Mouse (Mus musculus) hindlimb bud, embryonic 11.5 days (tissue): ENCODE results near the gene Cldn7.

Experiments
- DNase-seq: peaks from one replicate; pipeline ENCODE4 v3.0.0-alpha.2; 2012; ENCODE audit warnings: low read depth, low spot score; ENCODE audit errors: extremely low spot score

Gene Cldn7

DNA sequence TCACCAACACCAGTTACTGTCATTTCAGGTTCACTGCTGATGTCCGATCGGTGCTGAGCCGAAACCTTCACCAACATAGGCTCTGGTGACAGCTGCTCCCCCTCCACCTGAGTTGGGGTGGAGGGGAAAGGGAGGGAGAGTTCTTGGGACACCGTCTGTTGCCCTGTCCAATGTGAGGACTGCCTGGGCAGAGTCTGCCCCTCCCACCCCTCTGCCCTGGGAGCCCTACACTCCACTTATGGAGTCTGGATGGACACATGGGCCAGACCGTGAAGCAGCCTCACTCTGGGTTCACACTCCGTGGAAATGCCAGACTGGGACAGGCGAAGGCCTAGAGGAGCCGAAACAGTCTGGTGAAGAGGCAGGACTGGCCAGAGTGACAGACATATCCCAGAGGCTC, 25.4 kb downstream of the Cldn7 start:
- DNase-seq = no peak

DNA sequence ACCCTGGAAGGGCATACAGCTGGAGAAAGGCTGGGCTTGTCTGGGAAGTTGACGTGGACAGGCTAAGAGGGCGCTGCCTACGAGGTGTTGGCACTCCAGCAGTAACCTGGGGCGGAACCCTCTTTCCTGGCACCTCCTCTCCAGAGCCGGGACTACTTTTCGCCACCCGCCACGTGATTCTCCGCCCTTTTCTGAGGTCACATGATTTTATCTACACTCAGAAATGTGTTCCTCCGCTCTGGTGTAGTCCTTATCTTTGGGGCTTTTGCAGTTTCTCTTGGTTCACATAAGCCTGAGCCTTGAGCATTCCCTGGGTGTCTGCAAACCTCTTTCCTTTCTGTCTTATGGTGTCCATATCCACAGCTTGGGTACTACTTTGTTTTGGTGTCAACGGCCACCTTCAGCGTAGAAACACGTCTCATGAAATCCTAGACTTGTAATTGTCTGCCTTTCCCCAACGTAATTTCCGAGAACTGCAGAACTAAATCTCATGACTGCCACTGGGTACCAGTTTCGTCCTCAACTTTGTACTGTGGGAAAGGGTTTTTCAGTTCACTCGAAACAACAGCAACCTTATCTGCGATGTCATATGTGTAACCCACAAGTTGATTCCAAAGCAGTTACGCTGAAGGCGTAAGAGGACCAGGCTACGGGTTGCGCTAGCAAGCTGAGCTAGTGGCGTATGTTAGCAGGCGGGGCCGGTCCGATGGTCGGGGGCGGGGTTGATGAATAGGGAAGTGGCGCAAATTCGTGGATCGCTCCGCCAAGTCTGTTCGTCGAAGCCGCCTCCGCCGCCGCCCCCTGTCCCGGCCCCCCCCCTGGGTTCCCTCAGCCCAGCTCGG, 26.5 kb downstream of the Cldn7 start, which contains the start of gene Gabarap:
Gene Gabarap, plus strand, starts transcription at position 294 of the 842 bp plus-strand sequence.
- DNase-seq = peak; percentile 99

DNA sequence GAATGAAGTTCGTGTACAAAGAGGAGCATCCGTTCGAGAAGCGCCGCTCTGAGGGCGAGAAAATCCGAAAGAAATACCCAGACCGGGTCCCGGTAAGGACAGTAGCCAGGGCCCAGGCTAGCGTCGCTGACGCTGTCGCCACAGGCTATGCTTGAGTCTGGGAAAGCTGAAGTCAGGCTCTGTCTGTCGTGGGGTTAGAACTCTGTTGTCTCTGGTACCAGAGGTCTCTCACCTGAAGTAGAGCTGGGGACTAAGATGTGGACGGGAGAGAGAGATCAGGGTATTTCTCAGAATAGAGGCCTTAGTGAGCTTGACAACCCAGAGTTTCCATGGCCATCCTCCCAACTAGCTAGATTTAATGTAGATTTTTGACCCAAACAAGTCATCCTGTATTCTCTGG, 27.1 kb downstream of the Cldn7 start:
- no peak for DNase-seq

DNA sequence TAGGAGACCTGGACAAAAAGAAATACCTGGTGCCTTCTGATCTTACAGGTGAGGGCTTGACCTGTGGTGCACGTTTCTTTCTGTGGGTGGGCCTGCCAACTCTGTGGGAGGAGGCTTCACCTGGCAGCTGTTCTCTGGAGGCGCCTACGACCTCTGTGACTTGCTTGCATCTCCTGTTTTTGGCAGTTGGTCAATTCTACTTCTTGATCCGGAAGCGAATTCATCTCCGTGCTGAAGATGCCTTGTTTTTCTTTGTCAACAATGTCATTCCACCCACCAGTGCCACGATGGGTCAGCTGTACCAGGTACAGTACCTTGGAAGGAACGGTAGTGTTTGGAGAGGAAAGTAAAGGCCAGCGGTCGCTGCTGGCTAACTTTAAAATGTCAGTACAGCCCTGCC, 27.8 kb downstream of the Cldn7 start:
- no peak for DNase-seq

DNA sequence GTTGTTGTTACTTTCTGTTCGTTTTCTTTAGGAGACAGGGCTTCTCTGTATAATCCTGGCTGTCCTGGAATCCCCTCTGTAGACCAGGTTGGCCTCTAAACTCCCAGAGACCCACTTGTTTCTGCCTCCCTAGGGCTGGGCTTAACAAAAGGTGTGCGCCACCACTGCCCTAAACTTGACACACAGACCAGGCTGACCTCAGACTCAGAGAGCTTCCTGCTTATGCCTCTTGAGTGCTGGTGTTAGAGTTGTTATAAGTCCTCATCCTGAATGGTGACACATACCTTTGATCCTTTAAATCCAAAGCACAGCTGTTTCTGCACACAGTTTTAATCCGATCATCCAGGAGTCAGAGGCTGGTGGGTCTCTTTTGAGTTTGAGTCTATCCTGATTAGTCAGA, 28.4 kb downstream of the Cldn7 start:
- no peak for DNase-seq

DNA sequence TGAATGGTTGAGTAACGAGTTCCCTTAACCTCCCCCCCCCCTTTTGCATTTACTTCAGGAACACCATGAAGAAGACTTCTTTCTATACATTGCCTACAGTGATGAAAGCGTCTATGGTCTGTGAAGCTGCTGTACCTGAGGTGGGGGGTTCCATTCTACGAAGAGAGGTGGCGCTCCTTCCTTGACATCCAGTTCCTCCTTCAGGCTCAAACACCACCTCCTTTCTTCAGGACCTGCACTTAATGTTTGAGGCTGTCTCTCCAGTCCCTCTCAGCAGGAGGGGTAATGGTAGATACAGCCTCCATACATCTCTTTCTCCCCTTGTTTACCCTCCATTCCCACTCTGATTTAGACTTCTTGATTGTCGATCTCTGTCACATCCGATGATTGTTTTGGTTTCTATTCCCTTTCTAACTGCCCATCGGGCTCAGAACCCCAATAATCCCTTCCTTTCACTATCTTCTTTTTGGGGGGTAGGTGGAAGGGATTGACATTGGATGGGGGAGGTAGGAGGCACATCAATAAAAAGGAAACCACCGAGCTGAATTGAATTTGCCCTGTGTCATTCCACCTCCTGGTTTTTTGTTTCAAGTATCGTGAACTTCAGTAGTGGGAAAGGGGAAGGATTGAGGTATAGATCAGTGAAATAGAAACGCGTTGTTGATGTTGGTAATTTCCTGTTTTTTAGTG, 30.0 kb downstream of the Cldn7 start:
- no peak for DNase-seq

DNA sequence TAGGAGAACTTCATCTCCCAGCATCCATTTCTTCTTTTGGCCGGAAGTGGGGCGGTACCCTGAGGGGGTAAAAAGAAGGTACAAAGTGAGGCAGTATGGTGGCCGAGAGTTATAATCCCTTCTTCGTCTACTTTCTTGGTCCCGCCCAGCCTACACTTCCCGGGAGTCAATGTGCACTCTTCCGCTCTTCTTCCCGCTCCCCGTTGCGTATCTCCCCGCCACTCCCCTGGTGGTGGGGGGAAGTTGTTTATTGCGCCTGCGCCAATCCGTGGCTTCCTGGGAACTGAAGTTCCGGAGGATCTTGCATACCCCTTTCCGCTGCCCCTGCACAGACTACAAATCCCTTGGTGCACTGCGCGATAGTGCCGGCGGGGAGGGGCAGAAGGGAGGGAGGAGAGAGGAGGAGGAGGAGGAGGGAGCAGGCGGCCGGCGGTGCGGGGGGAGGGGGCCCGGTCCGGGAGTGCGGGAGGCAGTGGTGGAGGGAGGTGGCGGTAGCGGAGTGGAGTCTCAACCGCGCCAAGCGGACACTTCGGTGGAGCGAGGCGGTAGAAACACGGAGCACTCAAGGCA, 30.9 kb downstream of the Cldn7 start, which contains the start of gene Phf23:
Gene Phf23, plus strand, starts transcription at position 387 of the 570 bp plus-strand sequence.
- peak; percentile 96 for DNase-seq

DNA sequence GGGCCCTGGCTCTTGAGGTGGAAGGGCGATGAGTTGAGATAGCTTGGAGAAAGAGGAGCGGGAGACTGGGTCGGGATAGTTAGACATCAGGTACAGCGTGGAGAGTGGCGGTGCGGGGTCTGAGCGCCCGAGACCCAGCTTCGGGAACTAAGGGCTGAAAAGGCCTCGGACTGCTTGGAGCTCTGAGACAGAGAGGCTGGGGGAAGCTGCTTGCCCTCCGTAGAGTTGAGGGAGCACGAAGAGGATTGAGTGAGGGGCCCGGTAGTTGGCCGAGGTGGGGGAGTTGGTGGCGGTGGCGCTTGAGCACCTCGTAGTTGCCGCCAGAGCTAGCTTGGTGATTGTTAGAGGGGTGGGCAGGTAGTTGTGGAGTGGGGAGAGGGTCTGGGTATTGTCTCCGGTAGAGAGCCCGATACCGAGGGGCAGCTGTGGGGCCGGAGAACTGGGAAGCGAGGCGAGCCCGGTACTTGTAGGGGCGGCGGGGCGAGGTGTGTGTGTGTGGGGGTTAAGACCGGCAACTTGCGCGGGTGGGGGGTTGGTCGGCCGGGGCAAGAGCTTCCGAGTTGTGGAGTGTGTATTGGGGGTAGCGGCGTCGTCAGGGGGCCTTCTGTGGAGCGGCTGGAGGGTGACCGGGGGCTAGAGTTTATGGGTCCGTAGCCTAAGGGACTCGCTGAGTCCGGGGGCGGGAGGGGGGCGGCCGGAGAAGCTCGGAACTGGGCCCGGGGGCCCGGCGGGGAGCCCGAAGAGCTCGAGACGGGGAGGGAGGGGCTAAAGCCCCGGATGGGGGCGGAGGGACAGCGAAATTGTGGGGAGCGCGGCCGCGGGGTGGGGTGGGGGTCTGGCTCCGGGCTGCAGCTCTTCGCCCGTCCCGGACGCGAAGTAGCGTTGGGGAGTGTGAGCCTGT, 31.8 kb downstream of the Cldn7 start:
- DNase-seq = no peak

DNA sequence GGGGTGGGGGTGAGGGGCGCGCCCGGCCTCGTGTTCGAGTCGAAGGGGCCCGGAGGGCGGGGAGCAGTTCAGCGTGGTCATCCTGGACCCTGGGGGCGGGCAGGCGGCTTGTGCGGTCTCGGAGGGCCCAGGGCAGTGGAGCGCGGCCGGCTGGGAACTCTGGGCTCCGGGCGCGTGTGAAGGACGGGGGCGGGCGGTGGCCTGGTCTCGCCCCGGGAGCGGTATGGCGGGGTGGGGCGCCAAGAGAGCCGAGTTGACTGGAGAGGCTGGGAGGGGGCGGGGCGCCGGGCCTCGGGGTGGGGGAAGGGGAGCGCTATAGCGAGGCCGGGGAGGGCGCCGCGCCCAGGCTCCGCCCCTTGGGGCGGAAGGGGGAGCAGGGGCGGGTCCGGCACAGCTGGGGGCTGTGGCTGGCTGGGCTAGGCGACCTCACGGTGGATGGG, 32.5 kb downstream of the Cldn7 start:
- DNase-seq = no peak

DNA sequence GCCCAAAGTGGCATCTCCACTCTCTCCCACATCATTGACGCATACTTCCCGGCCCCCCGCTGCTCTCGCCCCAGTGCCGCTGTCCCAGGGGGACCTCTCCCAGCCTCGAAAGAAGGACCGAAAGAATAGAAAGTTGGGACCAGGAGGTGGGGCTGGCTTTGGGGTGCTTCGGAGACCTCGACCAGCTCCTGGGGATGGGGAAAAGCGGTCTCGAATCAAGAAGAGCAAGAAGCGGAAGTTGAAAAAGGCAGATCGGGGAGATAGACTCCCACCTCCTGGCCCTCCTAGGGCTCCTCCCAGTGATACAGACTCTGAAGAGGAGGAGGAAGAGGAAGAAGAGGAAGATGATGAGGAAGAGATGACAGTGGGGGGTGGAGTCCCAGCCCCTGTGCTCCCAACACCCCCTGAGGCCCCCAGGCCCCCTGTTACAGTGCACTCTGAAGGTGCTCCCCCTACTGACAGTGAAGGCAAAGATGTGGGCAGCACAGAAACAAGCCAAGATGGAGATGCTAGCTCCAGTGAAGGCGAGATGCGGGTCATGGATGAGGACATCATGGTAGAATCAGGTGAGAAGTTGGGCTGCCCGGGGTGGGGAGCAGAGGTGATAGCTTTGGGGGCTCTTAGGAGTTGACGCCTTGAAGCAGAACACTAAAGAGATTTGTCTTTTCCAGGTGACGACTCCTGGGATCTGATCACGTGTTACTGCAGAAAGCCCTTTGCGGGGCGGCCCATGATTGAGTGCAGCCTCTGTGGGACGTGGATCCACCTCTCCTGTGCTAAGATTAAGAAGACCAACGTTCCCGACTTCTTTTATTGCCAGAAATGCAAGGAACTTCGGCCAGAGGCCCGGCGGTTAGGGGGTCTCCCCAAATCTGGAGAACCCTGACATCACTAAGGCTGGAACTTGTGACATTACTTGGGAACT, 34.2 kb downstream of the Cldn7 start:
- DNase-seq = no peak

DNA sequence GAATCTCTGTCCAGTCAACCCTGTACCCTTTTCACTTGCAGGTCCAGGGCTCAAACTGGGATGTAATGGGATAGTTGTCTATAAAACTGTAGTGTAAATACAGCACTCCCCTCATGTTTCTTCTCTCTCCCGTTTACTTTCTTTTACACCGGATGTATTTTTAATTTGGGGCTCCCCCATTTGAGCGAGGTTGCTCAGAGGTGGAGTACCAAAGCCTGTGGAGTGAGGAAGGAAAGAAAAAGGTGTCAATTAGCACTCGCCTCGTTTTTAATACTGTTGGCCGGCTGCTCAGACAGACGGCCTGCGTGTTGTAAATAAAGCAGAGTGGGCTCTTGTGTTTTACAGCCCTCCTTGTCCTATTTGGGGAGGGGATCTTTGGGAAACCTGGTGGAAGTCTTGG, 35.1 kb downstream of the Cldn7 start:
- no peak for DNase-seq

DNA sequence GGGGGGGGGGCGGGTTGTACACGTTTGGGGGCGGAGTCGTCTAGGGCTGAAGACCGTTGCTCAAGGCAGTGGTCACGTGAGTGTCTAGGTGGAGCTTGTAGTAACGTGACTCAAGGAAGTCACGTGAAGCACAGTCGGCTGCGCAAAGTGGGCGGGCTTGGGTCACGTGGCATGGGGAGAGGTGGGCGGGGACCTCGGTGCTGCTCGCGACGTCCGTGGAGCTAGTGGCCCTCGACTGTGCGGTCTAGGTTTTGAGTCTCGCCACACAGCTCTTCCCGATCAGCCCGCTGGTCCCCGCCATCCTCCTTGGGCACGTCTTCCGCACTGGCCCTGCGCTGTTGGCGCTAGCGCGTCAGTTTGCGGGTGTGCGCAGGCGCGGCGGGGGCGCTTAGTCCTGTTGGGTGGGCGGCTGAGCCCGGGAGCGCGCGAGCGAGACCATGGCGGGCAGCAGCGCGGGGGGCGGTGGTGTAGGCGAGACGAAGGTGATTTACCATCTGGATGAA, 35.9 kb downstream of the Cldn7 start, which contains the start of gene Dvl2:
Gene Dvl2, plus strand, starts transcription at position 200 of the 503 bp plus-strand sequence.
- peak; percentile 83 for DNase-seq

DNA sequence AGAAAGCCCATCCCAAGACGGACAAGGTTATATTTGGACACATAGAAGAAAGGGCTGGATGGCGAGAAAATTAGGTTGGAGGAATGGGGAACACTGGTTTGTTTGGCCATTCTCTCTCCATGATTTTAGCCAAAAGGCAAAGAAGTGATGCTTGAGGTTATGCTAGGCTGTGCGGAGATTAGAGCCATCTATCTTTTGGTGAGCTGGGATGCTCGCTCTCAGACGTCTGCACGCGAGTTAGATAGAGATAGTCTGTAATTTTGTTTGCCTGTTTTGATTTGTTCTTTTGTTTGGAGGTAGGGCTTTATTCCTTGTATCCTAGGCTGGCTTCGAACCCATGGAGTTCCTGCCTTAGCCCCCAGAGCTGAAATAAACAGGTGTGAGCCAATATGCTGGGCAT, 36.6 kb downstream of the Cldn7 start:
- DNase-seq = no peak

DNA sequence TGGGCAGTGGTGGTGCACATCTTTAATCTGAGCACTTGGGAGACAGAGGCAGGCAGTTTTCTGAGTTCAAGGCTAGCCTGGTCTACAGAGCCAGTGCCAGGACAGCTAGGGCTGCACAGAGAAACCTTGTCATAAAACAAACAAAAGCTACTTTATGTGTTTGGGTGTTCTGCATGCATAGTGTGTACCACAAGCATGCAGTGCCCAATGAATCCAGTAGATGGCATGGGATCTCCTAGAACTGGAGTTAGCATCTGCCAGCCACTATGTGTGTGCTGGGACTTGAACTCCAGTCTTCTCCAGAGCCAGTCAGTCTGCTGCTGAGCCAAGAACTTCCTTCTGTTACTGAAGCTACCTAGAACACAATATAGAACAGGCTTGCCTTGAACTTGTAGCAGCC, 37.3 kb downstream of the Cldn7 start:
- no peak for DNase-seq

DNA sequence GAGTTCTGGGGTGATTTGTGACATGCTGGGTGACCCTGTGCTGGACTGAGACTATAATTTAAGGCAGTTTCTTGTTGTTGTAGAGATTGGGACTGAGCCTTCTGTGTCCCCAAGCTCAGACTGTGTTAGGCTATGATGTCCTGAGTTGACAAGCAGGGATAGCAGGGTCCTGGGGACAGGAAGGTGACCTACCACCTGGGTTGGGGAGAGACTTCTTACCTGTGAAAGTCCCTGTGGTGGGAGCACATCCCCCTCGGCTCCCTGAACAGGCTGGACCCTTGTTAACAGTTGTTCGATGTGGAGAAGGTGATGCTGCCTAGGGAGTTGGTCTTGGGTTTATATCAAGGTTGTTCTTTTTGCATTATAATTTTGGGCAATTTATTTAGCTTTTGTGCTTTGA, 37.9 kb downstream of the Cldn7 start:
- no peak for DNase-seq

DNA sequence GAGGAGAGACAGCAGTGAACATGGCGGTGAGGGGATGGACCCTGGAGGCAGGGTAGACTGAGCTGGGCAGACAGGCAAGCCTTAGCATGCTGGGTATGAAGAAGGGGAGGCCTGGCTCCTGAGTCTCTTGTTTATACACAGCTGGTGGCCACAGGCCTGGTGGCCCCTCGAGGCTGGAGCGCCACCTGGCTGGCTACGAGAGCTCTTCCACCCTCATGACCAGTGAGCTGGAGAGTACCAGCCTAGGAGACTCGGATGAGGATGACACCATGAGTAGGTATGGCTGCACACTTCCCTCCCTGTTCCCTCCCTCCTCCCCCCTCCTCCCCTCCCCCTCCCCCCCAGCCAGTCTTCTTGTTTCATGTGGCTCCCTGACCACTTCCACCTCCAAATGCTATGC, 40.9 kb downstream of the Cldn7 start:
- no peak for DNase-seq

DNA sequence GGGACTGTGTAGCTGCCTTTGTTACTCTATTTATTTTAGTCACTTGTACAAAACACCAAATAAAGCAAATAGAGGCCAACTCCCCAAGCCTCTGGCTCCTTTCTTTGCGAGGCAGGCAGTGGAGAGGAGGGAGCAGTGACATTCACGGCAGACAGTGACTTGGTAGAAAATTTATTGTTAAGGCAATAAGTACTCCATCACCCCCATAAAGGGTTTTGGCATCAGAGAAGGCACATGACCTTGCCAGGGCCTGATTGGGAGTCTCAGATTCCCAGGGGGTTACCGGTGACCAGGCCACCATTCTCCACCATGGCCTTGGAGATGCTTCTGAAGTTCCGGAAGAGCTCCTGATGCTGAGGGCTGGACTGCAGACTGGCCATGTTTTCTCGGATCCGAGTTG, 45.5 kb downstream of the Cldn7 start:
- DNase-seq = no peak

DNA sequence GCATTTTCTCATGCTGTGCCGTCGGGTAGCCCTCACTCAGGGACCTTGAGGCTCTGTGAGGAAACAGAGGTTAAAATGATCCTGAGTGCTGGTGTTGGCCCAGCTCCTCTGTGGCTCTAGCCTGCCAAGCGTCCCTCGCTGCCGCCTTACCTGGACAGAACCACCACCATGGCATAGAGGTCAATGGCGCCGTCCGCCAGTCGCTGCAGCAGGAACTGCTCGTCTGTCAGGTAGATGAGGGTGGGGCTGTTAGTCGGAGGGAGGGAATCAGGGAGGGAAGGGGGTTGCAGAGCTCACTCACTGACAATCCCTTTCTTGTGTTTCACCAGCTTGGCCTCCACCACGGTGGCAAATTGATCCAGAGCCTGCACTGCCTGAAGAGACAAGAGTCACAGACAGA, 46.0 kb downstream of the Cldn7 start:
- DNase-seq = no peak

DNA sequence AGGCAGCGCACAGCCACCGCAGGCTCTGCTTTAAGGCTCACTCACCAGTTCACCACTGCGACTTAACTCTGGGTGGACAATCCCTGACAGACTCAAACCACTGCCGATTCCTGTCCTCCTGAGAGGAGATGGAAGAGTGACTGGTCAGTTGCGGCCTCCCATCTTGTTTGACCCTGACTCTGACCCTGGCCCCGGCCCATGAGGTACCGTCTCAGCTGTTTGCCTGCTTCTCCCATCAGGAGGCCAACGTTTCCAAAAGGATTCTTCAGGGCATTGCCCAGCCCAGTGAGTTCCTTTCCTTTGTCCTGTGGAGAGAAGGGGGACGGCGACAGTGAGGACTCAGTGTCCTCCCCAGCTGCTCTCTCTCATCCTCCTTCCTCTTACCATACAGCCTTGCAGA, 46.4 kb downstream of the Cldn7 start:
- DNase-seq = no peak

DNA sequence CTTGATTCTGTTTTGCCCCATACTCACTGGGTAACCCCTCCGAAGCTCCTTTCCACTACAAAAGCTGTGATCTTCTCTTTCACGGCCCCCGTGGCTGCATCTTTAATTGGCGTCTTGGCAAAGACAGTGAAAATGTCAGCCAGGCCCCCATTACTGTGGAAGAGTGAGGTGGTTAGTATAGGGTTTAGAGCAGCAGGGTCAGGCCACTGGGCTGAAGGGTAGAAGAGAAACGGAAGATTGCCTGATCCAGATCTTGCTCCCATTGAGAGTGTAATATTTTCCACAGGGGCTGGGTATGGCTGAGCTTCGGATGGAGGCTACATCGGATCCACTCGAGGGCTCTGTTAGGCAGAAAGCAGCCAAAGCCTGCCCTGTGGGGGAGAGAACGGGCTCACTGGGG, 48.4 kb downstream of the Cldn7 start:
- DNase-seq = no peak
